8 mouse cellular contexts compared by ENCODE assay signal in the genomic region with DNA sequence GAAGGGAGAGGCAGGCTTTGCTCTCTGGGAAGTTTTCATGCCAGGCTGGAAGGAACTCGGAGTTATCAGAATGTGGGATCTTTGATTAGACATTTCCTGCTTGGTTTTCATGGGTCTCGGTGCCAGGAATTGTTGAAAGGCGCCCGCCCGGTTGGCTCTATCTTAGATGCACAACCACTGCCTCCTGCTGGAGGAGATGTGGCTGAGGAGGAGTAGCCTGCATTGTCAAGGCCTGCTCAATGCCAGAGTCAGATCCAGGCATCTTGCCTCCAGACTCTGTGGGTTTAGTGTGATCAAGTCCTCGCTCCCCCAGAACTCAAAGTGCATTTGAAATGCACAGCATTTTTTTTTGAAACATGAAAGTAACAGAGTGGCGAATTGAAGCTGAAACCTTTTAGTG.
A peak's percentile ranks its signal among the peaks of the same experiment; 100 is the strongest.
DNase-seq lines count a peak whose midpoint lies in the region; ATAC-seq and TF ChIP-seq lines count a peak whose summit lies in the region.

No protein-coding gene starts in this region.

- ATAC-seq in lung, embryonic 14.5 days (ENCODE audit: insufficient read depth), result no peak

- no peak overlapping the region for H3K9ac ChIP-seq in lung, embryonic 14.5 days

- no peaks in the 10 kb centered on the region for H3K27me3 ChIP-seq in lung, embryonic 14.5 days (ENCODE audit: insufficient read depth, low read length)

- H3K4me3 ChIP-seq in embryonic fibroblast, embryonic 13.5 days (ENCODE audit: insufficient read depth, low read length), result no peak overlapping the region
- no peak overlapping the region for H3K4me3 ChIP-seq in lung, embryonic 14.5 days (ENCODE audit: low read depth, low read length)

- peak; percentile 15 for DNase-seq in adrenal gland, adult 2 months
- DNase-seq in adrenal gland, postnatal 25 days, result no peak
- DNase-seq in ovary, postnatal 14 days (ENCODE audit: low spot score), result peak; percentile 25
- no peak for DNase-seq in ovary, adult 18-20 months (ENCODE audit: low spot score)
- DNase-seq in lung, embryonic 14.5 days, result peak; percentile 70
- DNase-seq in spleen, postnatal 36 days (ENCODE audit: low spot score in 2 of 2), result no peak
- DNase-seq in layer of hippocampus, postnatal 14 days (ENCODE audit: low spot score in 2 of 2), result no peak

- no peaks in the 10 kb centered on the region; the same call in 1 of the 2 replicates for H3K4me1 ChIP-seq in embryonic fibroblast, embryonic 13.5 days (ENCODE audit: control insufficient read depth, insufficient read depth, low read length)
- no peaks in the 10 kb centered on the region for H3K4me1 ChIP-seq in lung, embryonic 14.5 days (ENCODE audit: insufficient read depth)

- H3K27ac ChIP-seq in embryonic fibroblast, embryonic 13.5 days (ENCODE audit: insufficient read depth, low read length), result no peak overlapping the region
- H3K27ac ChIP-seq in lung, embryonic 14.5 days (ENCODE audit: low read depth), result no peak overlapping the region

- WGBS in lung, embryonic 14.5 days, result 58% methylated on average over 7 of the region's 7 CpGs

- no peak for TF ChIP-seq POLR2A in embryonic fibroblast, embryonic 13.5 days (IDR thresholded peaks at IDR 0.05; ENCODE audit: low read depth, low read length)

- H3K4me2 ChIP-seq in lung, embryonic 14.5 days, result no peak overlapping the region

- H3K9me3 ChIP-seq in lung, embryonic 14.5 days (ENCODE audit: low read depth, low read length), result no peaks in the 10 kb centered on the region

- H3K36me3 ChIP-seq in lung, embryonic 14.5 days (ENCODE audit: insufficient read depth), result peaks cover 4% of the 10 kb centered on the region; the same call in 1 of the 2 replicates

- TF ChIP-seq CTCF in embryonic fibroblast, embryonic 13.5 days (IDR thresholded peaks at IDR 0.05; ENCODE audit: borderline replicate concordance, insufficient read depth, low read length), result peak; percentile 58; the same call in 1 of the 2 replicates
- TF ChIP-seq CTCF in lung, embryonic 14.5 days (IDR thresholded peaks at IDR 0.05; ENCODE audit: low read depth), result peak; percentile 59

Comparison
In these comparisons a context has a peak if more than half of its experiments do, and no peak if none do; other contexts are left out.
1. DNase-seq: peak in adrenal gland, adult 2 months (single experiment), ovary, postnatal 14 days (single experiment) and lung, embryonic 14.5 days (single experiment); none in adrenal gland, postnatal 25 days (single experiment), ovary, adult 18-20 months (single experiment), spleen, postnatal 36 days (0 of 2) and layer of hippocampus, postnatal 14 days (0 of 2).